In genomic region chr11:78600496-78600895, GRCm38 (mm10) we compare ENCODE assay signal across 13 mouse cellular contexts. TPM values are rescaled to one million over a fixed set of nuclear protein-coding genes. Genes with fewer than 3 reads are reported as not detected.
DNase-seq lines count a peak whose midpoint lies in the region; ATAC-seq lines count a peak whose summit lies in the region.
"Had no signal": no experiment of that assay in that cellular context is flagged by ENCODE, and none has a peak within 500 bp of the region (broad histone marks: within the 10 kb centered on the region; RNA-seq: fewer than 3 reads in every experiment).

No protein-coding gene starts in this region.

- DNase-seq in forebrain, embryonic 14.5 days (ENCODE audit: low spot score), result peak; percentile 20
- peak; percentile 9 to 45 for DNase-seq in lung, adult 18-20 months
- DNase-seq in lung, postnatal 4 days, result no peak
- DNase-seq in lung, postnatal 14 days, result peak; percentile 29
- DNase-seq in spleen, postnatal 4 days (ENCODE audit: low spot score in 2 of 2), result no peak
- no peak for DNase-seq in ovary, postnatal 36 days (ENCODE audit: low spot score)
- DNase-seq in embryonic facial prominence, embryonic 10.5 days (ENCODE audit: low spot score), result no peak
- DNase-seq: cerebellum, adult 11-12 months; midbrain, embryonic 14.5 days had no signal

- H3K36me3 ChIP-seq in forebrain, embryonic 14.5 days (ENCODE audit: control insufficient read depth, insufficient read depth, low read length), result 0 out of 2 replicates have a peak, but pooled peaks cover 3% of the 10 kb centered on the region
- peaks cover 8% of the 10 kb centered on the region for H3K36me3 ChIP-seq in forebrain, embryonic 12.5 days (replicated peaks)
- H3K36me3 ChIP-seq in embryonic facial prominence, embryonic 10.5 days (replicated peaks), result peaks cover 12% of the 10 kb centered on the region

- H3K27ac ChIP-seq in forebrain, embryonic 14.5 days (ENCODE audit: low read depth, low read length), result no peak overlapping the region
- no peak overlapping the region for H3K27ac ChIP-seq in forebrain, embryonic 12.5 days
- H3K27ac ChIP-seq in embryonic facial prominence, embryonic 10.5 days (replicated peaks), result no peak overlapping the region
- H3K27ac ChIP-seq: hindbrain, postnatal 0 days; kidney, postnatal 0 days; neural tube, embryonic 13.5 days had no signal

- H3K9me3 ChIP-seq in forebrain, embryonic 14.5 days (replicated peaks; ENCODE audit: control insufficient read depth, low read length), result no peaks in the 10 kb centered on the region
- H3K9me3 ChIP-seq in forebrain, embryonic 12.5 days, result no peaks in the 10 kb centered on the region
- H3K9me3 ChIP-seq in embryonic facial prominence, embryonic 10.5 days, result no peaks in the 10 kb centered on the region
- H3K9me3 ChIP-seq: neural tube, embryonic 13.5 days had no signal

- ATAC-seq in forebrain, embryonic 14.5 days, result no peak
- ATAC-seq in forebrain, embryonic 12.5 days (ENCODE audit: low FRiP score), result no peak
- ATAC-seq: hindbrain, postnatal 0 days had no signal

- no peaks in the 10 kb centered on the region for H3K27me3 ChIP-seq in forebrain, embryonic 14.5 days (replicated peaks; ENCODE audit: control insufficient read depth, insufficient read depth, low read length)
- no peaks in the 10 kb centered on the region for H3K27me3 ChIP-seq in forebrain, embryonic 12.5 days
- H3K27me3 ChIP-seq in embryonic facial prominence, embryonic 10.5 days (replicated peaks; ENCODE audit: low read depth, poor library complexity, severe bottlenecking), result no peaks in the 10 kb centered on the region
- H3K27me3 ChIP-seq: neural tube, embryonic 13.5 days had no signal

- no peaks in the 10 kb centered on the region for H3K4me1 ChIP-seq in forebrain, embryonic 14.5 days (ENCODE audit: control insufficient read depth, insufficient read depth, low read length)
- H3K4me1 ChIP-seq in forebrain, embryonic 12.5 days, result peaks cover 7% of the 10 kb centered on the region; the same call in 1 of the 2 replicates
- H3K4me1 ChIP-seq in embryonic facial prominence, embryonic 10.5 days, result peaks cover 40% of the 10 kb centered on the region

- H3K4me2 ChIP-seq in forebrain, embryonic 14.5 days (ENCODE audit: low read length), result no peak overlapping the region
- no peak overlapping the region for H3K4me2 ChIP-seq in forebrain, embryonic 12.5 days
- H3K4me2 ChIP-seq: neural tube, embryonic 13.5 days had no signal

- H3K4me3 ChIP-seq in forebrain, embryonic 14.5 days (ENCODE audit: low read depth, low read length), result no peak overlapping the region
- H3K4me3 ChIP-seq in forebrain, embryonic 12.5 days (replicated peaks), result no peak overlapping the region
- no peak overlapping the region for H3K4me3 ChIP-seq in embryonic facial prominence, embryonic 10.5 days
- H3K4me3 ChIP-seq: neural tube, embryonic 13.5 days had no signal

- 83% methylated on average over 3 of the region's 3 CpGs for WGBS in forebrain, embryonic 14.5 days
- 88% methylated on average over 3 of the region's 3 CpGs for WGBS in forebrain, embryonic 12.5 days
- WGBS in embryonic facial prominence, embryonic 10.5 days, result 79% methylated on average over 3 of the region's 3 CpGs

- no peak overlapping the region for H3K9ac ChIP-seq in forebrain, embryonic 14.5 days (ENCODE audit: low read length)
- H3K9ac ChIP-seq in forebrain, embryonic 12.5 days, result no peak overlapping the region
- H3K9ac ChIP-seq: neural tube, embryonic 13.5 days had no signal

RNA-seq across cellular contexts. Expression of gene Tmem97, which starts 49.9 kb away (rescaled TPM):
- polyA plus RNA-seq in forebrain, embryonic 14.5 days (2014; fragmentation: Nextera tagmentation; extraction: Ambion mirVana), result 40.0 and 48.5 TPM in 2 replicates
- 55.3 and 55.7 TPM in 2 replicates for polyA plus RNA-seq in forebrain, embryonic 12.5 days (2016; fragmentation: Nextera tagmentation; extraction: Ambion mirVana)
- polyA plus RNA-seq in embryonic facial prominence, embryonic 10.5 days (2016; fragmentation: Nextera tagmentation; extraction: Ambion mirVana), result 89.6 and 96.6 TPM in 2 replicates

Comparison
In these comparisons a context has a peak if more than half of its experiments do, and no peak if none do; other contexts are left out.
1. DNase-seq: peak in forebrain, embryonic 14.5 days (single experiment), lung, adult 18-20 months (2 of 2) and lung, postnatal 14 days (single experiment); none in lung, postnatal 4 days (0 of 2), spleen, postnatal 4 days (0 of 2), ovary, postnatal 36 days (single experiment) and embryonic facial prominence, embryonic 10.5 days (single experiment).